Mouse (Mus musculus) cerebellum, adult 2 months (tissue): ENCODE results near the gene Aatk.

ENCODE experiments used
- CTCF ChIP-seq: fragments of 200-500 bp; IDR thresholded peaks from 2 replicates; pipeline ENCODE4 v1.5.1; 2011; ENCODE audit warnings: low read depth, mild to moderate bottlenecking, control low read depth, low read length, moderate library complexity, borderline replicate concordance; ENCODE audit not compliant: insufficient read depth
- POLR2A ChIP-seq: fragments of 200-500 bp; IDR thresholded peaks from 2 replicates; pipeline ENCODE4 v1.6.1; 2011; ENCODE audit warnings: low read length, control low read depth, borderline replicate concordance; ENCODE audit not compliant: insufficient read depth

DNA sequence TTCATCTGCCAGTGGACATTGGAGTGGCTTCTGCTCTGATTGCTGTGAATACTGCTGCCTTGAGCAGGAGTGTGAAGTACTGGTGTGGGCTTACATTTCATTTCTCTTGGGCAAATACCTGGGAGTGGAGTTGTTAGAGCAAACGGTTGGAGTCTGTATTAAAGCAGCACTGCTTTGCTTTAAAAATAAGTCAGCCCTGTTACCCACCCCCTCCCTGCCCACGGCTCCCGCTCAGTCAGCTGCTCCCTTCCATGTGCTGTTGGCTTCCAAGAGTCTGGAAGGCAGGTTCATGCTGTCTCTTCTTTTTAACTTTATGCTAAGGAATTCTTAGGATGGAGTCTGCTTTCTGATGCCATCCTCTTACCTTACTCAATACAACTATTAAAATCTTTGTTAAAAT lies 85.5 kb downstream of the Aatk start:
- TF ChIP-seq POLR2A = no peak
- TF ChIP-seq CTCF = no peak
